Mouse (Mus musculus): ENCODE measurements at regions not wholly inside any gene's neighbourhood (a gene's known extent, or its start where the extent isn't known, plus 50 kb on each side); places are given as distances from the start of the nearest gene placed in this dataset.

GRCm38 (mm10) chr9:103813791-103814190 lies 52.2 kb upstream of the Tmem108 start:
- in situ Hi-C loops (cut with MboI, MseI): loop anchor here (10.0 kb wide), 1 partner anchor 179 kb away; no protein-coding TSS in a partner anchor

- in situ Hi-C loops (cut with MboI, MseI): loop anchor here (10.0 kb wide), 1 partner anchor 184 kb away; no protein-coding TSS in a partner anchor
Measured at GRCm38 (mm10) chr9:103818998-103819397, 57.4 kb upstream of the Tmem108 start.

GRCm38 (mm10) chr9:103821632-103822031 lies 60.0 kb upstream of the Tmem108 start:
- in situ Hi-C loops (cut with MboI, MseI): no loop called here

GRCm38 (mm10) chr9:103823491-103823890 lies 61.9 kb upstream of the Tmem108 start:
- in situ Hi-C loops (cut with MboI, MseI): no loop called here

DNA sequence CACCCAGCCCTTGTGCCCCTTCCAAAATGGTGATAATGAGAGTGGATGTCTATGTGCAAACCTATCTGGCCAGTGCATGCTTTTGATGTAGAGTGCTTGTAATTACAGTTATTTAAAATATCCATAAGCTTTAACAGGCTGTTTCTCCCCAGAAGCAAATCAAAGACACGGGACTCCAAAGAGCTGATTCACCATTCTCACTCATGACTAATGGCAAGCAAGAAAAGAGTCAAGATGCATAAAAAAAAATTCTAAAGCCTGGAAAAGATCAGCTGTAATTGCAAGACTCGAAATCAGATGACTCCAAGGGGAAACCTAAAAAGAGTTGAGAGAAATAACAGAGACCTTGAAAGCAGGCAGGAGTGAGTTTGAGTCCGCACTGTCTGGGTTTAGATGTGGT lies 79.6 kb upstream of the Tmem108 start:
- in situ Hi-C loops (cut with MboI, MseI): loop anchor here (5.0 kb wide), 1 partner anchor 61 kb away; no protein-coding TSS in a partner anchor

DNA sequence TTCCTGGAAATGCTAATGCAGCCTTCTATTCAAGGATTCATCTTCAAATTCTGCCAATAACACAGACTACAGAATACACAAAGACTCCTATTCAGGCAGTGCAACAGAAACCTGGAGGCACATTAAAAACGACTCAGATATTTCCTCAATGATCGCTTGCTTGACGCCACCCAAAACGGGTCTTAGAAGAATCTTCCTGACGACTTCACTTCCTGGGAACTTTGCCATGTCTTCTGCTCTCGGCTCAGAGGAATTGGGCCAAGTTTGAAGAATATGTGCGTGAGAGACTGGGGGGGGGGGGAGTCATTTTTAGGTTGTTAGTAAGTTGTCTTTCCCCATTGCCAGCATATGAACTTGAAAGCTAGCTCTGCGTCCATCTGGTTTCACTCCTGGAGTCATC lies 82.2 kb upstream of the Tmem108 start:
- in situ Hi-C loops (cut with MboI, MseI): loop anchor here (5.0 kb wide), 1 partner anchor 58 kb away; no protein-coding TSS in a partner anchor

DNA sequence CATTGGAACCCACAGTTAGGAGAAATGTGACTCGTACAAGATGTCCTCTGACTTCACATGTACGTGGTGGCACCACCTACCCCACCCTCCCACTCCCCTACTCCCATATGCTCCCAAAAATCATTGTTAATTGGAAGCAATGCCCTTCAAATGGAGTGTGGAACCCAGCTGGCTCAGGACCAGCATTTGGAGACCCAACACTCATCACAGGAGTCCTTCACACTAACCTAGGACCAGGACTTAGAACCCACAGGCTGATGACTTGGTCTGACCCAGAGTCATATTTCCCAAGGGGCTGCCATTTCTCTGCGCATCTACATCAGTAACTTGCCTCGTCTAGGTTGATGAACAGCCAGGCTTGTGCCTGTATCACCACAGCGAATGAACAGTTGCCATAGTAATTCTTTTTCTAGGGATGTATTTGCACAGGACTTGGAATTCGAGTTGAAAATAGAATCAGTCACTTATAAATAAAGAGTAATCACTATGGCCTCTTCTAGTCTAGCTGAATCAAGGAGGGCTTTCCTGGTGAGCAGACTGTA lies 84.3 kb upstream of the Tmem108 start:
- in situ Hi-C loops (cut with MboI, MseI): no loop called here

- in situ Hi-C loops (cut with MboI, MseI): no loop called here
Measured at GRCm38 (mm10) chr9:103847931-103848330, 86.3 kb upstream of the Tmem108 start.

DNA sequence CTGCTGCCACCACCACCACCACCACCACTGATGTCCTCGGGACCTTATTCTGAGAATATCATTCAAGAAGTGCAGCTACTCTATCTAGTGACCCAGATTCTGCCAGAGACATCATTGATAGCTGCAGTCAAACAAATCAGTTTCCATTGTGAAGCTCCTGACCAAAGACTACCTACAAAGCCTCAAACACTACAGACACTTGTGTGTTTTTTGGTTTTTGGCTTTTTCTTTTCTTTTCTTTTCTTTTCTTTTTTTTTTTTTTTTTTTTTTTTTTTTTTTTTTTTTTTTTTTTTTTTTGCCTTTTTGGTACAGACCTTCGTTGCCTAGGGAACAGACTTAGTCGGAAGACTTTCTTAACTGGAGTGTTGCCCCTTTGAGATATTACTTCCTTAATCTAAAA lies 87.4 kb upstream of the Tmem108 start:
- in situ Hi-C loops (cut with MboI, MseI): no loop called here

GRCm38 (mm10) chr9:103852691-103853090 lies 91.1 kb upstream of the Tmem108 start:
- in situ Hi-C loops (cut with MboI, MseI): no loop called here

- in situ Hi-C loops (cut with MboI, MseI): no loop called here
Measured at GRCm38 (mm10) chr9:103860658-103861377, 99.2 kb upstream of the Tmem108 start.

GRCm38 (mm10) chr9:103862493-103862892 lies 100.9 kb upstream of the Tmem108 start:
- in situ Hi-C loops (cut with MboI, MseI): no loop called here

- in situ Hi-C loops (cut with MboI, MseI): no loop called here
Measured at GRCm38 (mm10) chr9:103867433-103868209, 106.0 kb upstream of the Tmem108 start.

- in situ Hi-C loops (cut with MboI, MseI): no loop called here
Measured at GRCm38 (mm10) chr9:103869276-103869675, 107.6 kb upstream of the Tmem108 start.

DNA sequence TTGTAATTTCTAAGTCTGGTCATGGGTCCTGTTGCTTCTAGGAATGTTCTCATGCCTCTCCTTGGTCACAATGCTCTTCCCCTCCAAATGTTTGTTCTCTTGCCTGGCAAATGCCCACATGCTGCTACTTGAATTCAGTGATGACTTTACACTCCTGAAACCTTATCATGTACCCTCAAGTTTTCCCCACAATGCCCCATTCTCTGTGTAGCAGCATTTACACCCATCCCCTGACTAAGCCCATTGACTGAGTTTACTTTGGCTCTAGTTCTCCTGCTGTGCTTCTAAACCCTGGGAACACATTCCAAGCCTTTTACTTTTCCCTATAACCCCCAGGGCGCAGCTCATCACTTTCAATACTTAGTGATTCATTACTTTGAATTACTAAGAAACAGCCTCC lies 110.5 kb upstream of the Tmem108 start:
- in situ Hi-C loops (cut with MboI, MseI): no loop called here

DNA sequence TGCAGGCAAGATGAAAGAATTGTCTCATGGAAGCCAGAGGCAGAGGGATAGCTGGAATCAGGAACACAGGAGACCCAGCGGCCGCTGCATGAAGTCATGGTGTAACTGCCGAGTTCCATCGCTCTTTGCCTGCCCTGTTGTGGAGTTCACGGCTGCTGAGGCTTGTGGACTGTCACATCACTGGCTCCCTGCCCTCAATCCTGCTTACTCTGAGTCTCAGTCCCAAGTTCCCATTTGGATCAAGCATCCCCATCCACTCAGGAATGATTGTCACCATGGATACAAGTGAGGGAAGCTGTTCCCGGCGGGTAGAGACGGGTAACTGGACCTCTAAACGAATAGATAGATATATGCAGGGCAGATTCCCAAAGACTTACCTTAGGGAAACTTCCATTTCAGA lies 112.2 kb upstream of the Tmem108 start:
- in situ Hi-C loops (cut with MboI, MseI): no loop called here

- in situ Hi-C loops (cut with MboI, MseI): no loop called here
Measured at GRCm38 (mm10) chr9:103877851-103878250, 116.2 kb upstream of the Tmem108 start.

DNA sequence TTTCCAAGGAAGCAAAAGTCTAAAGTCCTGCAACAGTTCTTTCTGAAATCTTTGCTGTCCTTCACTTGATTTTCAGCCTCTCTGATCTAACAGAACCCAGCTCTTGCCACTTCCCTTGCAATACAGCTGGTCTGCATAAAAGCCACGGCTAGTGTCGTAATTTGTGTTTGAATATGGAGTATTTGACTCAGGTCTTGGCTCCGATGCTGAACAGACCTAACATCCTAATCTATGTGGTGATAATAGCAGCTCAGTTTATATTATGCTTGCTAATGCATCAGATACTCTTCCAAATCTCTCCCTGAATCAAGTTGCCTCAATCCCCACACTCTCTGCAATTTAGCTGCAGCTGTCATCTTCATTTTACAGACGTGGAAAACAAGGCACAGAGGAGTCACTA lies 109.5 kb upstream of the Nphp3 start:
- in situ Hi-C loops (cut with MboI, MseI): no loop called here

GRCm38 (mm10) chr9:103894376-103894775 lies 108.0 kb upstream of the Nphp3 start:
- in situ Hi-C loops (cut with MboI, MseI): no loop called here

DNA sequence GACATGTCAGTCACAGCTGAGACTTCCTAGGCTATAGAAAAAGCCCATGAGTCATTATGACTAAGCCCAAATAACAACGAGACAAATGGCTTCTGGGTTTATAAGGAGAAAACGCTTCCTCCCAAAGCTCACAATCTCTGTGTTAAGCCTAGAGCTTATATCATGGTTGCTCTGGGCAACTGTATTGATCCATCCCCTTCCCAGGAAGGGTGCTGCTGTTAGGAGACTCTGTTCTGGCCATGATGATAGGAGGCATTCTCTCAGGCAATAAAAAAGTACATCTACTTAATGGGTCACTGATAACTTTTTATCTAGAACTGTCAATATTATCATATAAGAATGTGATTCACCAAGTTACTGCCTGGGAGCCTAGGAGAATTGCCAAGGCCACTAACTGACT lies 103.0 kb upstream of the Nphp3 start:
- in situ Hi-C loops (cut with MboI, MseI): no loop called here

- in situ Hi-C loops (cut with MboI, MseI): loop anchor here (25.0 kb wide), 1 partner anchor 1851 kb away; no protein-coding TSS in a partner anchor
Measured at GRCm38 (mm10) chr9:103911347-103911746, 91.0 kb upstream of the Nphp3 start.

GRCm38 (mm10) chr9:103915126-103915525 lies 87.2 kb upstream of the Nphp3 start:
- in situ Hi-C loops (cut with MboI, MseI): loop anchor here (25.0 kb wide), 1 partner anchor 1847 kb away; no protein-coding TSS in a partner anchor
